ENCODE assay signal across 11 mouse cellular contexts in genomic region chr6:88871546-88871945, GRCm38 (mm10). TPM values are rescaled to one million over a fixed set of nuclear protein-coding genes. Genes with fewer than 3 reads are reported as not detected.
DNase-seq lines count a peak whose midpoint lies in the region; ATAC-seq lines count a peak whose summit lies in the region.
"Had no signal": no experiment of that assay in that cellular context is flagged by ENCODE, and none has a peak within 500 bp of the region (broad histone marks: within the 10 kb centered on the region; RNA-seq: fewer than 3 reads in every experiment).

No protein-coding gene starts in this region.

- peaks cover 47% of the 10 kb centered on the region for H3K4me1 ChIP-seq in forebrain, embryonic 13.5 days

- H3K27me3 ChIP-seq in forebrain, embryonic 13.5 days, result no peaks in the 10 kb centered on the region; the same call in 1 of the 2 replicates

- peak overlapping the region; percentile 94 for H3K27ac ChIP-seq in forebrain, embryonic 13.5 days

- H3K36me3 ChIP-seq in forebrain, embryonic 13.5 days (ENCODE audit: poor library complexity, severe bottlenecking), result peaks cover 16% of the 10 kb centered on the region; the same call in 1 of the 2 replicates

- peak; percentile 45 to 52 for DNase-seq in left cerebral cortex, adult 18-20 months (ENCODE audit: low spot score in 2 of 2)
- DNase-seq in left cerebral cortex, adult 11 months (ENCODE audit: low spot score), result no peak
- peak; percentile 49 to 70 for DNase-seq in layer of hippocampus, postnatal 14 days (ENCODE audit: low spot score in 2 of 2)
- peak; percentile 67 for DNase-seq in right cerebral cortex, postnatal 14 days
- no peak for DNase-seq in natural killer cell, adult 2 months (ENCODE audit: low spot score in 2 of 2)
- no peak for DNase-seq in ovary, postnatal 14 days (ENCODE audit: low spot score)
- no peak for DNase-seq in spleen, adult 18-20 months
- DNase-seq: adrenal gland, adult 8-10 months; heart, postnatal 10 days; liver had no signal

- H3K9me3 ChIP-seq in forebrain, embryonic 13.5 days (replicated peaks), result no peaks in the 10 kb centered on the region

- peak overlapping the region; percentile 84 for H3K4me2 ChIP-seq in forebrain, embryonic 13.5 days

- H3K9ac ChIP-seq in forebrain, embryonic 13.5 days, result peak overlapping the region; percentile 30; the same call in 1 of the 2 replicates

- peak; percentile 22 for ATAC-seq in forebrain, embryonic 13.5 days

- WGBS in forebrain, embryonic 13.5 days, result 18% methylated on average over 8 of the region's 8 CpGs

- H3K4me3 ChIP-seq in forebrain, embryonic 13.5 days, result peak overlapping the region; percentile 94

RNA-seq across cellular contexts. Expression of gene Podxl2, which starts 3.3 kb away (rescaled TPM):
- 100 to 1,000 TPM; 202 to 219 TPM for total RNA-seq in left cerebral cortex, adult 18-20 months (2021)
- polyA plus RNA-seq in forebrain, embryonic 13.5 days (2015; fragmentation: Nextera tagmentation; extraction: Ambion mirVana), result 355 and 357 TPM in 2 replicates
- total RNA-seq in layer of hippocampus, postnatal 14 days (2021), result 100 to 1,000 TPM; 212 to 229 TPM

RNA-seq across cellular contexts. Expression of gene Mcm2, which starts 27.0 kb away (rescaled TPM):
- 1 to 10 TPM; 3.7 to 6.8 TPM for total RNA-seq in left cerebral cortex, adult 18-20 months (2021)
- 133 and 157 TPM in 2 replicates for polyA plus RNA-seq in forebrain, embryonic 13.5 days (2015; fragmentation: Nextera tagmentation; extraction: Ambion mirVana)
- total RNA-seq in layer of hippocampus, postnatal 14 days (2021), result 1 to 10 TPM; 5.4 to 7.8 TPM

RNA-seq across cellular contexts. Expression of gene Abtb1, which starts 29.8 kb away (rescaled TPM):
- total RNA-seq in left cerebral cortex, adult 18-20 months (2021), result 10 to 100 TPM; 38.8 to 44.3 TPM
- 32.0 and 32.3 TPM in 2 replicates for polyA plus RNA-seq in forebrain, embryonic 13.5 days (2015; fragmentation: Nextera tagmentation; extraction: Ambion mirVana)
- total RNA-seq in layer of hippocampus, postnatal 14 days (2021), result 10 to 100 TPM; 25.8 to 32.1 TPM

RNA-seq across cellular contexts. Expression of gene Tpra1, which starts 30.5 kb away (rescaled TPM):
- 10 to 100 TPM; 45.5 to 47.2 TPM for total RNA-seq in left cerebral cortex, adult 18-20 months (2021)
- polyA plus RNA-seq in forebrain, embryonic 13.5 days (2015; fragmentation: Nextera tagmentation; extraction: Ambion mirVana), result 45.4 and 53.9 TPM in 2 replicates
- total RNA-seq in layer of hippocampus, postnatal 14 days (2021), result 10 to 100 TPM; 36.7 to 38.0 TPM

Comparison
In these comparisons a context has a peak if more than half of its experiments do, and no peak if none do; other contexts are left out.
1. DNase-seq: peak in left cerebral cortex, adult 18-20 months (2 of 2), layer of hippocampus, postnatal 14 days (2 of 2) and right cerebral cortex, postnatal 14 days (single experiment); none in left cerebral cortex, adult 11 months (single experiment), natural killer cell, adult 2 months (0 of 2), ovary, postnatal 14 days (single experiment) and spleen, adult 18-20 months (0 of 2).